Mouse (Mus musculus): ENCODE measurements around the gene Synj2. TPM values are rescaled to one million over a fixed set of nuclear protein-coding genes. Genes with fewer than 3 reads are reported as not detected.
A peak's percentile ranks its signal among the peaks of the same experiment; 100 is the strongest.

Synj2 gene
- polyA plus RNA-seq, 1 experiment from 2014 or later: 1.2 TPM

GRCm38 (mm10) chr17:5924238-5924637, 16.8 kb upstream of the Synj2 start:
- ATAC-seq (ENCODE audit: insufficient number of reproducible peaks, low FRiP score, low TSS enrichment, low read depth): no peak
- Histone ChIP-seq H3K9me3 (ENCODE audit: control insufficient read depth, low read length) (no peaks in the 10 kb centered on the region), H3K27me3 (ENCODE audit: control insufficient read depth, insufficient read depth, low read length) (no peaks in the 10 kb centered on the region), H3K36me3 (ENCODE audit: control insufficient read depth, insufficient read depth, low read length) (peaks cover 9% of the 10 kb centered on the region), H3K4me3 (ENCODE audit: low read depth, low read length) (no peak overlapping the region), H3K4me2 (ENCODE audit: low read depth, severe bottlenecking) (no peak overlapping the region), H3K27ac (replicated peaks; ENCODE audit: low read depth, low read length) (no peak overlapping the region), H3K4me1 (ENCODE audit: control insufficient read depth, insufficient read depth, low read length) (no peaks in the 10 kb centered on the region), H3K9ac (ENCODE audit: low read length) (no peak overlapping the region)
- WGBS: 75% methylated on average over 8 of the region's 8 CpGs
- no peak for DNase-seq (ENCODE audit: low spot score)

- Histone ChIP-seq H3K9ac (ENCODE audit: low read length) (no peak overlapping the region), H3K27me3 (ENCODE audit: control insufficient read depth, insufficient read depth, low read length) (no peaks in the 10 kb centered on the region), H3K4me3 (ENCODE audit: low read depth, low read length) (no peak overlapping the region), H3K4me1 (ENCODE audit: control insufficient read depth, insufficient read depth, low read length) (no peaks in the 10 kb centered on the region), H3K36me3 (ENCODE audit: control insufficient read depth, insufficient read depth, low read length) (peaks cover 9% of the 10 kb centered on the region), H3K27ac (replicated peaks; ENCODE audit: low read depth, low read length) (no peak overlapping the region), H3K4me2 (ENCODE audit: low read depth, severe bottlenecking) (no peak overlapping the region), H3K9me3 (ENCODE audit: control insufficient read depth, low read length) (no peaks in the 10 kb centered on the region)
- ATAC-seq (ENCODE audit: insufficient number of reproducible peaks, low FRiP score, low TSS enrichment, low read depth) (no peak), DNase-seq (ENCODE audit: low spot score) (no peak)
- 60% methylated on average over 7 of the region's 7 CpGs for WGBS
Measured at GRCm38 (mm10) chr17:5926710-5927109, 14.4 kb upstream of the Synj2 start.

GRCm38 (mm10) chr17:5929031-5929430, 12.0 kb upstream of the Synj2 start:
- Histone ChIP-seq H3K9ac (ENCODE audit: low read length) (no peak overlapping the region), H3K36me3 (ENCODE audit: control insufficient read depth, insufficient read depth, low read length) (peaks cover 7% of the 10 kb centered on the region), H3K9me3 (ENCODE audit: control insufficient read depth, low read length) (no peaks in the 10 kb centered on the region), H3K4me2 (ENCODE audit: low read depth, severe bottlenecking) (no peak overlapping the region), H3K27ac (replicated peaks; ENCODE audit: low read depth, low read length) (no peak overlapping the region), H3K4me1 (ENCODE audit: control insufficient read depth, insufficient read depth, low read length) (no peaks in the 10 kb centered on the region), H3K4me3 (ENCODE audit: low read depth, low read length) (no peak overlapping the region), H3K27me3 (ENCODE audit: control insufficient read depth, insufficient read depth, low read length) (no peaks in the 10 kb centered on the region)
- ATAC-seq (ENCODE audit: insufficient number of reproducible peaks, low FRiP score, low TSS enrichment, low read depth) (no peak), DNase-seq (ENCODE audit: low spot score) (no peak)
- WGBS: 93% methylated on average over 6 of the region's 6 CpGs

GRCm38 (mm10) chr17:5932161-5932560, 8.9 kb upstream of the Synj2 start:
- no peak for DNase-seq (ENCODE audit: low spot score)
- Histone ChIP-seq H3K27me3 (ENCODE audit: control insufficient read depth, insufficient read depth, low read length) (no peaks in the 10 kb centered on the region), H3K4me2 (ENCODE audit: low read depth, severe bottlenecking) (no peak overlapping the region), H3K27ac (replicated peaks; ENCODE audit: low read depth, low read length) (no peak overlapping the region), H3K9ac (ENCODE audit: low read length) (no peak overlapping the region), H3K4me3 (ENCODE audit: low read depth, low read length) (no peak overlapping the region), H3K9me3 (ENCODE audit: control insufficient read depth, low read length) (no peaks in the 10 kb centered on the region), H3K36me3 (ENCODE audit: control insufficient read depth, insufficient read depth, low read length) (0 out of 2 replicates have a peak, but pooled peaks cover 1% of the 10 kb centered on the region), H3K4me1 (ENCODE audit: control insufficient read depth, insufficient read depth, low read length) (no peaks in the 10 kb centered on the region)
- WGBS: 70% methylated on average over 5 of the region's 5 CpGs
- no peak for ATAC-seq (ENCODE audit: insufficient number of reproducible peaks, low FRiP score, low TSS enrichment, low read depth)

GRCm38 (mm10) chr17:5934554-5935324, 6.3 kb upstream of the Synj2 start:
- H3K4me2 ChIP-seq (ENCODE audit: low read depth, severe bottlenecking): peak overlapping the region; percentile 73
- 0 out of 2 replicates have a peak overlapping the region, but pooled peaks have one; percentile 6 for H3K27ac ChIP-seq (replicated peaks; ENCODE audit: low read depth, low read length)
- ATAC-seq (ENCODE audit: insufficient number of reproducible peaks, low FRiP score, low TSS enrichment, low read depth): peak; percentile 87
- H3K4me1 ChIP-seq (ENCODE audit: control insufficient read depth, insufficient read depth, low read length): no peaks in the 10 kb centered on the region
- 2% methylated on average over 30 of the region's 30 CpGs for WGBS
- no peaks in the 10 kb centered on the region for H3K27me3 ChIP-seq (ENCODE audit: control insufficient read depth, insufficient read depth, low read length)
- peak; percentile 88 for DNase-seq (ENCODE audit: low spot score)
- no peaks in the 10 kb centered on the region for H3K36me3 ChIP-seq (ENCODE audit: control insufficient read depth, insufficient read depth, low read length)
- H3K4me3 ChIP-seq (ENCODE audit: low read depth, low read length): peak overlapping the region; percentile 23
- peak overlapping the region; percentile 38; the same call in 1 of the 2 replicates for H3K9ac ChIP-seq (ENCODE audit: low read length)
- H3K9me3 ChIP-seq (ENCODE audit: control insufficient read depth, low read length): no peaks in the 10 kb centered on the region

- Histone ChIP-seq H3K4me2 (ENCODE audit: low read depth, severe bottlenecking) (no peak overlapping the region), H3K27ac (replicated peaks; ENCODE audit: low read depth, low read length) (no peak overlapping the region), H3K9ac (ENCODE audit: low read length) (no peak overlapping the region), H3K4me1 (ENCODE audit: control insufficient read depth, insufficient read depth, low read length) (no peaks in the 10 kb centered on the region), H3K4me3 (ENCODE audit: low read depth, low read length) (no peak overlapping the region), H3K36me3 (ENCODE audit: control insufficient read depth, insufficient read depth, low read length) (no peaks in the 10 kb centered on the region), H3K27me3 (ENCODE audit: control insufficient read depth, insufficient read depth, low read length) (peaks cover 9% of the 10 kb centered on the region), H3K9me3 (ENCODE audit: control insufficient read depth, low read length) (no peaks in the 10 kb centered on the region)
- DNase-seq (ENCODE audit: low spot score): no peak
- no peak for ATAC-seq (ENCODE audit: insufficient number of reproducible peaks, low FRiP score, low TSS enrichment, low read depth)
- WGBS: 59% methylated on average over 3 of the region's 3 CpGs
Measured at GRCm38 (mm10) chr17:5935680-5936079, 5.4 kb upstream of the Synj2 start.

GRCm38 (mm10) chr17:5936276-5936675, 4.8 kb upstream of the Synj2 start:
- WGBS: 80% methylated on average over 14 of the region's 14 CpGs
- H3K9ac ChIP-seq (ENCODE audit: low read length): no peak overlapping the region

GRCm38 (mm10) chr17:5937441-5937840, 3.6 kb upstream of the Synj2 start:
- DNase-seq (ENCODE audit: low spot score) (no peak), ATAC-seq (ENCODE audit: insufficient number of reproducible peaks, low FRiP score, low TSS enrichment, low read depth) (no peak)
- H3K36me3 ChIP-seq (ENCODE audit: control insufficient read depth, insufficient read depth, low read length): no peaks in the 10 kb centered on the region
- H3K4me1 ChIP-seq (ENCODE audit: control insufficient read depth, insufficient read depth, low read length): 0 out of 2 replicates have a peak, but pooled peaks cover 3% of the 10 kb centered on the region
- no peak overlapping the region for H3K4me3 ChIP-seq (ENCODE audit: low read depth, low read length)
- WGBS: 77% methylated on average over 2 of the region's 2 CpGs
- no peak overlapping the region for H3K27ac ChIP-seq (replicated peaks; ENCODE audit: low read depth, low read length)
- no peak overlapping the region for H3K4me2 ChIP-seq (ENCODE audit: low read depth, severe bottlenecking)
- no peak overlapping the region for H3K9ac ChIP-seq (ENCODE audit: low read length)
- H3K27me3 ChIP-seq (ENCODE audit: control insufficient read depth, insufficient read depth, low read length): peaks cover 22% of the 10 kb centered on the region
- no peaks in the 10 kb centered on the region for H3K9me3 ChIP-seq (ENCODE audit: control insufficient read depth, low read length)

More at GRCm38 (mm10) chr17:5936276-5936675, 4.8 kb upstream of the Synj2 start:
- H3K9me3 ChIP-seq (ENCODE audit: control insufficient read depth, low read length): no peaks in the 10 kb centered on the region
- no peak overlapping the region for H3K4me3 ChIP-seq (ENCODE audit: low read depth, low read length)
- H3K4me2 ChIP-seq (ENCODE audit: low read depth, severe bottlenecking): no peak overlapping the region
- H3K4me1 ChIP-seq (ENCODE audit: control insufficient read depth, insufficient read depth, low read length): no peaks in the 10 kb centered on the region
- H3K36me3 ChIP-seq (ENCODE audit: control insufficient read depth, insufficient read depth, low read length): no peaks in the 10 kb centered on the region
- DNase-seq (ENCODE audit: low spot score) (no peak), ATAC-seq (ENCODE audit: insufficient number of reproducible peaks, low FRiP score, low TSS enrichment, low read depth) (no peak)
- peaks cover 10% of the 10 kb centered on the region for H3K27me3 ChIP-seq (ENCODE audit: control insufficient read depth, insufficient read depth, low read length)
- H3K27ac ChIP-seq (replicated peaks; ENCODE audit: low read depth, low read length): no peak overlapping the region

Data from limb, embryonic 11.5 days (tissue).